Mouse (Mus musculus) cerebellum, adult 2 months (tissue): ENCODE results near the gene Rac2. TPM values are rescaled to one million over a fixed set of nuclear protein-coding genes. Genes with fewer than 3 reads are reported as not detected.

ENCODE experiments used
- DNase-seq, 2 experiments: peaks; one replicate each; pipeline ENCODE4 v3.0.0; 2021
- H3K27ac ChIP-seq: fragments of 200-500 bp; 2 replicates; pipeline ENCODE4 v1.5.1; 2012; ENCODE audit warnings: low read length, control low read depth, inconsistent platforms; ENCODE audit not compliant: insufficient read depth
- H3K27me3 ChIP-seq: fragments of 200-500 bp; 2 replicates; pipeline ENCODE4 v1.6.1; 2012; ENCODE audit warnings: inconsistent platforms, mild to moderate bottlenecking, low read length, moderate library complexity; ENCODE audit not compliant: control insufficient read depth, insufficient read depth
- H3K4me1 ChIP-seq: fragments of 200-500 bp; 2 replicates; pipeline ENCODE4 v1.6.1; 2011; ENCODE audit warnings: low read length; ENCODE audit not compliant: control insufficient read depth, insufficient read depth
- H3K4me3 ChIP-seq: fragments of 200-500 bp; replicated peaks from 2 replicates; pipeline ENCODE3; 2011; ENCODE audit warnings: mild to moderate bottlenecking, low read depth, low read length, control low read depth; ENCODE audit not compliant: insufficient read depth
- CTCF ChIP-seq: fragments of 200-500 bp; IDR thresholded peaks from 2 replicates; pipeline ENCODE4 v1.5.1; 2011; ENCODE audit warnings: low read depth, mild to moderate bottlenecking, control low read depth, low read length, moderate library complexity, borderline replicate concordance; ENCODE audit not compliant: insufficient read depth
- POLR2A ChIP-seq: fragments of 200-500 bp; IDR thresholded peaks from 2 replicates; pipeline ENCODE4 v1.6.1; 2011; ENCODE audit warnings: low read length, control low read depth, borderline replicate concordance; ENCODE audit not compliant: insufficient read depth
- WGBS: fragments of 180-500 bp; shearing (Covaris S2); methylation state at CpG from one replicate; pipeline ENCODE4 v1.1.7; 2018; 5-methylcytosine and 5-hydroxymethylcytosine counted together
- polyA plus RNA-seq: library from polyadenylated mRNA; depleted of rRNA; stranded (reverse); fragments of >200 nt; gene quantifications from 2 replicates; pipeline ENCODE4 v1.2.3, GENCODE M21; 2012

The Rac2 gene
- polyA plus RNA-seq, 1 experiment, result 1.8 TPM

GRCm38 (mm10) chr15:78593896-78594425, 21.4 kb upstream of the Rac2 start:
- no peak overlapping the region for H3K4me3 ChIP-seq
- no peak overlapping the region for H3K27ac ChIP-seq
- no peak for DNase-seq
- H3K27me3 ChIP-seq, result no peaks in the 10 kb centered on the region
- 51% methylated on average over 7 of the region's 7 CpGs for WGBS
- TF ChIP-seq CTCF, result no peak
- TF ChIP-seq POLR2A, result no peak
- no peaks in the 10 kb centered on the region; the same call in 1 of the 2 replicates for H3K4me1 ChIP-seq

- Histone ChIP-seq H3K27ac (no peak overlapping the region), H3K27me3 (no peaks in the 10 kb centered on the region), H3K4me3 (no peak overlapping the region), H3K4me1 (no peaks in the 10 kb centered on the region; the same call in 1 of the 2 replicates)
- WGBS, result 81% methylated on average over 14 of the region's 14 CpGs
- no peak for TF ChIP-seq POLR2A
- no peak for TF ChIP-seq CTCF
- no peak for DNase-seq
Observed at GRCm38 (mm10) chr15:78592452-78592968, 19.9 kb upstream of the Rac2 start.

GRCm38 (mm10) chr15:78591680-78592451, 19.3 kb upstream of the Rac2 start:
- Histone ChIP-seq H3K27me3 (no peaks in the 10 kb centered on the region), H3K4me1 (no peaks in the 10 kb centered on the region; the same call in 1 of the 2 replicates), H3K4me3 (no peak overlapping the region), H3K27ac (no peak overlapping the region)
- DNase-seq, result no peak
- 70% methylated on average over 15 of the region's 15 CpGs for WGBS
- TF ChIP-seq CTCF, result no peak
- TF ChIP-seq POLR2A, result no peak

GRCm38 (mm10) chr15:78590785-78591184, 18.2 kb upstream of the Rac2 start:
- Histone ChIP-seq H3K4me3 (no peak overlapping the region), H3K27me3 (no peaks in the 10 kb centered on the region), H3K4me1 (no peaks in the 10 kb centered on the region), H3K27ac (no peak overlapping the region)
- 87% methylated on average over 6 of the region's 6 CpGs for WGBS
- TF ChIP-seq POLR2A (no peak), CTCF (no peak)
- no peak for DNase-seq

GRCm38 (mm10) chr15:78589936-78590335, 17.4 kb upstream of the Rac2 start:
- Histone ChIP-seq H3K27ac (no peak overlapping the region), H3K27me3 (no peaks in the 10 kb centered on the region), H3K4me3 (no peak overlapping the region), H3K4me1 (no peaks in the 10 kb centered on the region)
- DNase-seq, result no peak
- TF ChIP-seq CTCF (no peak), POLR2A (no peak)
- WGBS, result 71% methylated on average over 6 of the region's 6 CpGs

- TF ChIP-seq CTCF, result no peak
- TF ChIP-seq POLR2A, result no peak
- 97% methylated on average over 4 of the region's 4 CpGs for WGBS
- Histone ChIP-seq H3K27ac (no peak overlapping the region), H3K4me3 (no peak overlapping the region), H3K27me3 (no peaks in the 10 kb centered on the region), H3K4me1 (no peaks in the 10 kb centered on the region)
- no peak for DNase-seq
Observed at GRCm38 (mm10) chr15:78588900-78589299, 16.3 kb upstream of the Rac2 start.

GRCm38 (mm10) chr15:78588049-78588448, 15.5 kb upstream of the Rac2 start:
- 94% methylated on average over 4 of the region's 4 CpGs for WGBS
- no peak for DNase-seq
- Histone ChIP-seq H3K4me3 (no peak overlapping the region), H3K27me3 (no peaks in the 10 kb centered on the region), H3K27ac (no peak overlapping the region), H3K4me1 (no peaks in the 10 kb centered on the region)
- TF ChIP-seq POLR2A, result no peak
- no peak for TF ChIP-seq CTCF
